Mouse (Mus musculus) embryonic facial prominence, embryonic 15.5 days (tissue): ENCODE measurements around the gene Slc4a11. TPM values are rescaled to one million over a fixed set of nuclear protein-coding genes. Genes with fewer than 3 reads are reported as not detected.

ENCODE experiments used
- ATAC-seq: fragments of 200-750 bp; cut with Nextera tagmentation; 2 replicates; pipeline ENCODE4 v1.8.0; 2017; ENCODE audit warnings: low read depth, moderate TSS enrichment; ENCODE audit not compliant: insufficient number of reproducible peaks, low FRiP score, low TSS enrichment
- H3K27ac ChIP-seq: fragments of 300-500 bp; sonication (generic); replicated peaks from 2 replicates; pipeline ENCODE4 v1.5.1; 2015; ENCODE audit warnings: mild to moderate bottlenecking, inconsistent platforms
- H3K27me3 ChIP-seq: fragments of 300-500 bp; sonication (generic); 2 replicates; pipeline ENCODE4 v1.6.1; 2015; ENCODE audit warnings: inconsistent platforms
- H3K36me3 ChIP-seq: fragments of 300-500 bp; sonication (generic); 2 replicates; pipeline ENCODE4 v1.6.1; 2015; ENCODE audit warnings: mild to moderate bottlenecking, inconsistent platforms
- H3K4me1 ChIP-seq: fragments of 300-500 bp; sonication (generic); 2 replicates; pipeline ENCODE4 v1.6.1; 2015; ENCODE audit warnings: inconsistent platforms
- H3K4me2 ChIP-seq: fragments of 300-500 bp; sonication (generic); replicated peaks from 2 replicates; pipeline ENCODE4 v1.6.1; 2015; ENCODE audit warnings: mild to moderate bottlenecking, inconsistent platforms
- H3K4me3 ChIP-seq: fragments of 300-500 bp; sonication (generic); replicated peaks from 2 replicates; pipeline ENCODE4 v1.5.1; 2015; ENCODE audit warnings: mild to moderate bottlenecking, inconsistent platforms
- H3K9ac ChIP-seq: fragments of 300-500 bp; sonication (generic); 2 replicates; pipeline ENCODE4 v1.6.1; 2015; ENCODE audit warnings: inconsistent platforms
- H3K9me3 ChIP-seq: fragments of 300-500 bp; sonication (generic); replicated peaks from 2 replicates; pipeline ENCODE4 v1.6.1; 2016; ENCODE audit warnings: inconsistent platforms
- WGBS: fragments of 180-500 bp; shearing (Covaris S2); methylation state at CpG from one replicate; pipeline ENCODE4 v1.1.7; 2015; 5-methylcytosine and 5-hydroxymethylcytosine counted together
- polyA plus RNA-seq: library from polyadenylated mRNA; unstranded; fragments of >200 nt; fragmentation: Nextera tagmentation; extraction: Ambion mirVana; gene quantifications from 2 replicates; pipeline ENCODE4 v1.2.1, GENCODE M21; 2015

Gene Slc4a11
- polyA plus RNA-seq, 1 experiment from 2014 or later, result 5.4 TPM

- Histone ChIP-seq H3K9me3 (no peaks in the 10 kb centered on the region), H3K4me3 (no peak overlapping the region), H3K27ac (no peak overlapping the region), H3K36me3 (peaks cover 38% of the 10 kb centered on the region), H3K27me3 (no peaks in the 10 kb centered on the region), H3K4me2 (no peak overlapping the region), H3K4me1 (peaks cover 10% of the 10 kb centered on the region; the same call in 1 of the 2 replicates), H3K9ac (no peak overlapping the region)
- no peak for ATAC-seq
- 62% methylated on average over 10 of the region's 10 CpGs for WGBS
Measured at GRCm38 (mm10) chr2:130707057-130707456, 9.7 kb upstream of the Slc4a11 start.

- Histone ChIP-seq H3K36me3 (peaks cover 33% of the 10 kb centered on the region), H3K27me3 (no peaks in the 10 kb centered on the region), H3K4me3 (no peak overlapping the region), H3K9ac (no peak overlapping the region), H3K4me1 (peaks cover 10% of the 10 kb centered on the region; the same call in 1 of the 2 replicates), H3K4me2 (no peak overlapping the region), H3K9me3 (no peaks in the 10 kb centered on the region), H3K27ac (no peak overlapping the region)
- no peak for ATAC-seq
- WGBS, result 67% methylated on average over 4 of the region's 4 CpGs
Measured at GRCm38 (mm10) chr2:130706602-130707001, 9.3 kb upstream of the Slc4a11 start.

- 74% methylated on average over 6 of the region's 6 CpGs for WGBS
- H3K27me3 ChIP-seq, result 0 out of 2 replicates have a peak, but pooled peaks cover under 1% of the 10 kb centered on the region
- no peak overlapping the region for H3K4me3 ChIP-seq
- H3K9ac ChIP-seq, result no peak overlapping the region
- no peak for ATAC-seq
- peaks cover 19% of the 10 kb centered on the region for H3K36me3 ChIP-seq
- peak overlapping the region; percentile 71; the same call in 1 of the 2 replicates for H3K27ac ChIP-seq
- no peak overlapping the region for H3K4me2 ChIP-seq
- H3K9me3 ChIP-seq, result no peaks in the 10 kb centered on the region
- H3K4me1 ChIP-seq, result peaks cover 10% of the 10 kb centered on the region; the same call in 1 of the 2 replicates
Measured at GRCm38 (mm10) chr2:130705178-130705577, 7.9 kb upstream of the Slc4a11 start.

GRCm38 (mm10) chr2:130704040-130705001, 7.0 kb upstream of the Slc4a11 start:
- no peak overlapping the region for H3K9ac ChIP-seq
- 0 out of 2 replicates have a peak, but pooled peaks cover 4% of the 10 kb centered on the region for H3K27me3 ChIP-seq
- H3K4me2 ChIP-seq, result no peak overlapping the region
- peaks cover 12% of the 10 kb centered on the region for H3K36me3 ChIP-seq
- H3K4me1 ChIP-seq, result peaks cover 10% of the 10 kb centered on the region; the same call in 1 of the 2 replicates
- peak overlapping the region; percentile 71 for H3K27ac ChIP-seq
- no peak overlapping the region for H3K4me3 ChIP-seq
- WGBS, result 55% methylated on average over 9 of the region's 9 CpGs
- H3K9me3 ChIP-seq, result no peaks in the 10 kb centered on the region
- peak; percentile 75; the same call in 1 of the 2 replicates for ATAC-seq

GRCm38 (mm10) chr2:130697821-130698266, 525 bp upstream of the Slc4a11 start:
- H3K9me3 ChIP-seq, result no peaks in the 10 kb centered on the region
- peak overlapping the region; percentile 37 for H3K9ac ChIP-seq
- ATAC-seq, result no peak
- no peaks in the 10 kb centered on the region for H3K36me3 ChIP-seq
- 6% methylated on average over 14 of the region's 14 CpGs for WGBS
- peak overlapping the region; percentile 99 for H3K4me2 ChIP-seq
- H3K27me3 ChIP-seq, result peaks cover 29% of the 10 kb centered on the region
- H3K27ac ChIP-seq, result no peak overlapping the region
- H3K4me1 ChIP-seq, result peaks cover 19% of the 10 kb centered on the region
- H3K4me3 ChIP-seq, result peak overlapping the region; percentile 62

GRCm38 (mm10) chr2:130696700-130697152, 593 bp downstream of the Slc4a11 start:
- peak overlapping the region; percentile 99 for H3K4me2 ChIP-seq
- no peaks in the 10 kb centered on the region for H3K36me3 ChIP-seq
- ATAC-seq, result no peak; the same call in 1 of the 2 replicates
- peaks cover 29% of the 10 kb centered on the region for H3K27me3 ChIP-seq
- no peaks in the 10 kb centered on the region for H3K9me3 ChIP-seq
- H3K27ac ChIP-seq, result no peak overlapping the region
- under 1% methylated on average over 31 of the region's 31 CpGs for WGBS
- H3K9ac ChIP-seq, result peak overlapping the region; percentile 37
- peaks cover 19% of the 10 kb centered on the region for H3K4me1 ChIP-seq
- peak overlapping the region; percentile 62 for H3K4me3 ChIP-seq

GRCm38 (mm10) chr2:130693563-130693962, 3.8 kb downstream of the Slc4a11 start:
- no peak for ATAC-seq
- H3K27ac ChIP-seq, result no peak overlapping the region
- no peaks in the 10 kb centered on the region for H3K9me3 ChIP-seq
- no peak overlapping the region for H3K4me2 ChIP-seq
- H3K9ac ChIP-seq, result no peak overlapping the region
- 33% methylated on average over 3 of the region's 3 CpGs for WGBS
- H3K4me3 ChIP-seq, result no peak overlapping the region
- peaks cover 21% of the 10 kb centered on the region for H3K27me3 ChIP-seq
- H3K36me3 ChIP-seq, result no peaks in the 10 kb centered on the region
- H3K4me1 ChIP-seq, result peaks cover 19% of the 10 kb centered on the region

GRCm38 (mm10) chr2:130689011-130689410, 8.3 kb downstream of the Slc4a11 start:
- no peak overlapping the region for H3K9ac ChIP-seq
- no peak overlapping the region for H3K4me3 ChIP-seq
- WGBS, result 78% methylated on average over 2 of the region's 2 CpGs
- ATAC-seq, result no peak
- H3K9me3 ChIP-seq, result no peaks in the 10 kb centered on the region
- H3K27me3 ChIP-seq, result no peaks in the 10 kb centered on the region
- no peak overlapping the region for H3K4me2 ChIP-seq
- peaks cover 21% of the 10 kb centered on the region for H3K36me3 ChIP-seq
- H3K27ac ChIP-seq, result no peak overlapping the region
- H3K4me1 ChIP-seq, result no peaks in the 10 kb centered on the region

- H3K9me3 ChIP-seq, result no peaks in the 10 kb centered on the region
- no peak overlapping the region for H3K9ac ChIP-seq
- H3K4me2 ChIP-seq, result no peak overlapping the region
- H3K4me3 ChIP-seq, result no peak overlapping the region
- 82% methylated on average over 9 of the region's 9 CpGs for WGBS
- H3K4me1 ChIP-seq, result no peaks in the 10 kb centered on the region
- ATAC-seq, result no peak
- peaks cover 48% of the 10 kb centered on the region for H3K36me3 ChIP-seq
- H3K27me3 ChIP-seq, result no peaks in the 10 kb centered on the region
- H3K27ac ChIP-seq, result no peak overlapping the region
Measured at GRCm38 (mm10) chr2:130685426-130685825, 11.9 kb downstream of the Slc4a11 start.

GRCm38 (mm10) chr2:130681531-130681930, 15.8 kb downstream of the Slc4a11 start:
- H3K9ac ChIP-seq, result no peak overlapping the region
- peaks cover 78% of the 10 kb centered on the region for H3K36me3 ChIP-seq
- H3K4me2 ChIP-seq, result no peak overlapping the region
- ATAC-seq, result no peak
- no peaks in the 10 kb centered on the region for H3K9me3 ChIP-seq
- no peak overlapping the region for H3K4me3 ChIP-seq
- H3K4me1 ChIP-seq, result no peaks in the 10 kb centered on the region
- no peaks in the 10 kb centered on the region for H3K27me3 ChIP-seq
- H3K27ac ChIP-seq, result no peak overlapping the region
- 76% methylated on average over 3 of the region's 3 CpGs for WGBS

- 86% methylated on average over 6 of the region's 6 CpGs for whole genome bisulfite sequencing
- no peak overlapping the region for H3K27ac ChIP-seq
- H3K36me3 ChIP-seq, result peaks cover 88% of the 10 kb centered on the region
- no peak for ATAC-seq
- no peak overlapping the region for H3K4me2 ChIP-seq
- H3K4me3 ChIP-seq, result no peak overlapping the region
- H3K9me3 ChIP-seq, result no peaks in the 10 kb centered on the region
- no peaks in the 10 kb centered on the region for H3K27me3 ChIP-seq
- no peaks in the 10 kb centered on the region for H3K4me1 ChIP-seq
- no peak overlapping the region for H3K9ac ChIP-seq
Measured at GRCm38 (mm10) chr2:130679899-130680298, 17.4 kb downstream of the Slc4a11 start.
